Mouse (Mus musculus) forebrain, embryonic 13.5 days (tissue): Measurements from ENCODE around the gene Gna11. TPM values are rescaled to one million over a fixed set of nuclear protein-coding genes. Genes with fewer than 3 reads are reported as not detected.

ENCODE experiments used
- ATAC-seq: fragments of 200-750 bp; cut with Nextera tagmentation; 2 replicates; pipeline ENCODE4 v1.8.0; 2017
- H3K27ac ChIP-seq: fragments of 300-500 bp; sonication (generic); 2 replicates; pipeline ENCODE4 v1.5.1; 2015; ENCODE audit warnings: inconsistent platforms, mild to moderate bottlenecking, moderate library complexity
- H3K27me3 ChIP-seq: fragments of 300-500 bp; sonication (generic); 2 replicates; pipeline ENCODE4 v1.6.1; 2015; ENCODE audit warnings: mild to moderate bottlenecking, inconsistent platforms
- H3K36me3 ChIP-seq: fragments of 300-500 bp; sonication (generic); 2 replicates; pipeline ENCODE4 v1.6.1; 2015; ENCODE audit warnings: mild to moderate bottlenecking, inconsistent platforms; ENCODE audit not compliant: poor library complexity, severe bottlenecking
- H3K4me1 ChIP-seq: fragments of 300-500 bp; sonication (generic); 2 replicates; pipeline ENCODE4 v1.6.1; 2015; ENCODE audit warnings: inconsistent platforms
- H3K4me2 ChIP-seq: fragments of 300-500 bp; sonication (generic); 2 replicates; pipeline ENCODE4 v1.6.1; 2015; ENCODE audit warnings: inconsistent platforms, mild to moderate bottlenecking, moderate library complexity
- H3K4me3 ChIP-seq: fragments of 300-500 bp; sonication (generic); 2 replicates; pipeline ENCODE4 v1.5.1; 2015; ENCODE audit warnings: mild to moderate bottlenecking, inconsistent platforms
- H3K9ac ChIP-seq: fragments of 300-500 bp; sonication (generic); 2 replicates; pipeline ENCODE4 v1.6.1; 2015; ENCODE audit warnings: mild to moderate bottlenecking, inconsistent platforms
- H3K9me3 ChIP-seq: fragments of 300-500 bp; sonication (generic); replicated peaks from 2 replicates; pipeline ENCODE4 v1.6.1; 2016; ENCODE audit warnings: inconsistent platforms
- WGBS: fragments of 180-500 bp; shearing (Covaris S2); methylation state at CpG from one replicate; pipeline ENCODE4 v1.1.7; 2015; 5-methylcytosine and 5-hydroxymethylcytosine counted together
- polyA plus RNA-seq: library from polyadenylated mRNA; unstranded; fragments of >200 nt; fragmentation: Nextera tagmentation; extraction: Ambion mirVana; gene quantifications from 2 replicates; pipeline ENCODE4 v1.2.1, GENCODE M21; 2015

Gna11 gene
- polyA plus RNA-seq, 1 experiment from 2014 or later: 79.0 TPM

GRCm38 (mm10) chr10:81507691-81508489 lies 37.1 kb downstream of the Gna11 start:
- no peaks in the 10 kb centered on the region for H3K36me3 ChIP-seq
- no peak overlapping the region for H3K4me3 ChIP-seq
- H3K4me1 ChIP-seq: 0 out of 2 replicates have a peak, but pooled peaks cover 2% of the 10 kb centered on the region
- no peak overlapping the region for H3K9ac ChIP-seq
- 84% methylated on average over 13 of the region's 13 CpGs for WGBS
- H3K9me3 ChIP-seq: no peaks in the 10 kb centered on the region
- no peak overlapping the region for H3K27ac ChIP-seq
- H3K27me3 ChIP-seq: peaks cover 27% of the 10 kb centered on the region
- no peak overlapping the region for H3K4me2 ChIP-seq
- ATAC-seq: no peak

- peaks cover 19% of the 10 kb centered on the region for H3K27me3 ChIP-seq
- H3K27ac ChIP-seq: no peak overlapping the region
- H3K9me3 ChIP-seq: no peaks in the 10 kb centered on the region
- no peak overlapping the region for H3K9ac ChIP-seq
- no peaks in the 10 kb centered on the region for H3K36me3 ChIP-seq
- 0 out of 2 replicates have a peak, but pooled peaks cover 4% of the 10 kb centered on the region for H3K4me1 ChIP-seq
- 37% methylated on average over 6 of the region's 6 CpGs for WGBS
- H3K4me2 ChIP-seq: no peak overlapping the region
- no peak for ATAC-seq
- H3K4me3 ChIP-seq: no peak overlapping the region
These were observed 37.9 kb downstream of the Gna11 start for GRCm38 (mm10) chr10:81507095-81507494.

DNA sequence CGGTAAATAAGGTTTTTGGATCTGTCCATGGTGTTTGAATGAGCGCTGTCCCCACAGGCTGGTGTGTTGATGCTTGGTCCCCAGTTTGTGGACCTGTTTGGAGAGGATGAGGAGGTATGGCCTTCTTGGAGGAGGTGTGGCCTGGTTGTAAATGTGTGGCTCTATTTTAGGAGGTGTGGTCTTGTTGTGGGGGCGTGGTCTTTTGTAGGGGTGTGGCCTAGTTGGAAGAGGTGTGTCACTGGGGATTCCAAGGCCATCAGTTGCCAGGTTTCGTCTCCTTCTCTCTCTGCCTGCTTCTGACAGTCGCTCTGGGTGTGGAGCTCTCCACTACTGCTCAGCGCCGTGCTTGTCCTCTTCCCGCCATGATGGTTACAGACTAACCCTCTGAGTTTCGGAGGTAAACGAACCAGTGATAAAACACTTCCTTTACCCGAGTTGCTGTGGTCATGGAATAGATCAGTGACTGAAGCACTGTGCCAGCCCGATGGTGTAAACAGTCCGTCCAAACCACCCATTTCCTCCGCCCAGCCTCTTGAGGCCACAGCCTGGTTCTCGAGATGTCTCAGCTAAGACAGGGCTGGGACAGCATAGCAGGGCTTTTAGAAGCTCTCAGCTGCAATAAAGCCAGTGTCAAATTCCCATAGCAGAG lies 39.9 kb downstream of the Gna11 start:
- H3K36me3 ChIP-seq: no peaks in the 10 kb centered on the region
- no peak for ATAC-seq
- no peaks in the 10 kb centered on the region for H3K9me3 ChIP-seq
- H3K4me1 ChIP-seq: 0 out of 2 replicates have a peak, but pooled peaks cover 4% of the 10 kb centered on the region
- peaks cover 9% of the 10 kb centered on the region; the same call in 1 of the 2 replicates for H3K27me3 ChIP-seq
- H3K4me2 ChIP-seq: no peak overlapping the region
- H3K9ac ChIP-seq: no peak overlapping the region
- WGBS: 83% methylated on average over 14 of the region's 15 CpGs
- no peak overlapping the region for H3K4me3 ChIP-seq
- H3K27ac ChIP-seq: no peak overlapping the region

DNA sequence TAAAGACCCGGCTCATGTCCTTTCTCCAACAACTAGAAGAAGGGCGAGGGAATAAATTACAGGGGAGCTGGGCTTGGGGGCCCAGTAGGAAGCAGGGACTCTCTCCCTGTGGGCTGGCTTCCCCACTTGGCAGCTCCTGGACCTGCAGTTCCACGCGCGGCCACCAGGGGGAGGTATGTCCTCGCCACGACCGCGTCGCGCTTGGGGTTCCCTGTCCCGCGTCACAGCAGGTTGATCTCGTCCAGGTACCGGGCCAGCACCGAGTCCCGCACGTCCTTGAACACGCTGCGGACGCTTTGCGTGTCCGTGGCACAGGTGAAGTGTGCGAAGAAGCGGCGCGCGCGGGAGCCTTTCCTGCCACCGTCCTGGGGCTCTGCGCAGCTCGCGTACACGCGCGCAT lies 42.3 kb downstream of the Gna11 start:
- Histone ChIP-seq H3K4me1 (0 out of 2 replicates have a peak, but pooled peaks cover 6% of the 10 kb centered on the region), H3K9ac (peak overlapping the region; percentile 47), H3K4me3 (peak overlapping the region; percentile 36), H3K4me2 (peak overlapping the region; percentile 70), H3K9me3 (no peaks in the 10 kb centered on the region), H3K27me3 (peaks cover 9% of the 10 kb centered on the region; the same call in 1 of the 2 replicates), H3K27ac (no peak overlapping the region), H3K36me3 (no peaks in the 10 kb centered on the region)
- 10% methylated on average over 27 of the region's 36 CpGs for WGBS
- peak; percentile 52 for ATAC-seq

- Histone ChIP-seq H3K36me3 (no peaks in the 10 kb centered on the region), H3K4me2 (no peak overlapping the region), H3K4me3 (no peak overlapping the region), H3K9ac (no peak overlapping the region), H3K27ac (no peak overlapping the region), H3K4me1 (0 out of 2 replicates have a peak, but pooled peaks cover 12% of the 10 kb centered on the region), H3K9me3 (no peaks in the 10 kb centered on the region), H3K27me3 (peaks cover 9% of the 10 kb centered on the region; the same call in 1 of the 2 replicates)
- ATAC-seq: no peak
- 80% methylated on average over 5 of the region's 5 CpGs for WGBS
These were observed 43.1 kb downstream of the Gna11 start for GRCm38 (mm10) chr10:81501863-81502262.

DNA sequence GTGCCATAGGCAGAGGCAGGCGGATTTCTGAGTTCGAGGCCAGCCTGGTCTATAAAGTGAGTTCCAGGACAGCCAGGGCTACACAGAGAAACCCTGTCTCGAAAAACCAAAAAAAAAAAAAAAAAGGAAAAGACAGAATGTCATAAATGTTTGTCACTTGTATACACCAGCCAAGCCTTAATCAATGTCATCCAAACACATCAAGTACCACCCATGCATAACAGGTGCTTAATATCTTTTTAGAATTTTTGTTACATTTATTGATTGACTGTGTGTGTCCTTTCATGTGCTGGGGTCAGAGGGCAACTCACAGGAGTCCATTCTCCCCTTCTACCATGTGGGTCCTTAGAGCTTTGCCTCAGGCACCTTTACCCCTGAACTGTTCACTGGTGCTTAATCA lies 45.0 kb downstream of the Gna11 start, which contains the start of gene S1pr4:
TSS of gene S1pr4 (minus strand) at position 101 of the 400 bp plus-strand sequence.
- H3K36me3 ChIP-seq: no peaks in the 10 kb centered on the region
- WGBS: 91% methylated on average over 3 of the region's 3 CpGs
- no peak within 1 kb of the TSS for H3K4me2 ChIP-seq
- no peak within 1 kb of the TSS; the same call in 1 of the 2 replicates for H3K9ac ChIP-seq
- peaks cover 9% of the 10 kb centered on the region; the same call in 1 of the 2 replicates for H3K27me3 ChIP-seq
- H3K27ac ChIP-seq: no peak within 1 kb of the TSS
- peaks cover 19% of the 10 kb centered on the region for H3K4me1 ChIP-seq
- no peak within 1 kb of the TSS for H3K4me3 ChIP-seq
- H3K9me3 ChIP-seq: no peaks in the 10 kb centered on the region
- ATAC-seq: no peak

DNA sequence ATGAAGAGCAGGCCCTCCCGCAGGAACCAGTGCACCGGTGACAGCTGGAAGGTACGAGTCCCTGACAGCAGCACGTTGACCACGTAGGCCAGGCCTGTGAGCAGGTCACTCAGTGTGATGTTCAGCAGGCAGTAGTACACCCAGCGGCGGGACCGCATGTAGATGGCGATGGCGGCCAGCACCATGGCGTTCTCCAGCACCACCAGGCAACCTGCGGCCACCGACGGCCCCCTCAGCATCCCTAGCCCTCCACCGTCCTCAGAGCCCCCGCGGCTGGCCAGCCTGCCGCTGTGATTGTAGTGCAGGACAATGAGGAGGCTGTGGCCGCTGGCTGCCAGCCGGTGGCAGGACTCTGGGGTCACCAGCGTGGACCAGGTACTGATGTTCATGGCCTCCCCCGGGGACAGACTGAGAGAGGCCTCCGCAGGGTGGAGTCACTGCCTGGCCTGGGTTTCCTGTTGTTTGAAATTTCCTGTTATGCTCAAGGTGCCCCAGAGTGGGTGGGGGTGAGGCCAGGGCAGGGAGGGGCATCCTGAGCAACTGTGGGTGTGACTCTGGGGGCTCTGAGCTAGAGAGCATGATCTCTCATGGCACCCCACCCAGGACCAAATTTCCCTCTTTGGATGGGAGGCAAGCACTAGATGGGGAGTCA lies 45.6 kb downstream of the Gna11 start:
- WGBS: 80% methylated on average over 17 of the region's 23 CpGs
- ATAC-seq: no peak
- H3K9ac ChIP-seq: no peak overlapping the region; the same call in 1 of the 2 replicates
- peaks cover 9% of the 10 kb centered on the region; the same call in 1 of the 2 replicates for H3K27me3 ChIP-seq
- no peaks in the 10 kb centered on the region for H3K9me3 ChIP-seq
- no peak overlapping the region for H3K4me2 ChIP-seq
- no peaks in the 10 kb centered on the region for H3K36me3 ChIP-seq
- H3K4me1 ChIP-seq: peaks cover 26% of the 10 kb centered on the region
- no peak overlapping the region for H3K4me3 ChIP-seq
- H3K27ac ChIP-seq: no peak overlapping the region

DNA sequence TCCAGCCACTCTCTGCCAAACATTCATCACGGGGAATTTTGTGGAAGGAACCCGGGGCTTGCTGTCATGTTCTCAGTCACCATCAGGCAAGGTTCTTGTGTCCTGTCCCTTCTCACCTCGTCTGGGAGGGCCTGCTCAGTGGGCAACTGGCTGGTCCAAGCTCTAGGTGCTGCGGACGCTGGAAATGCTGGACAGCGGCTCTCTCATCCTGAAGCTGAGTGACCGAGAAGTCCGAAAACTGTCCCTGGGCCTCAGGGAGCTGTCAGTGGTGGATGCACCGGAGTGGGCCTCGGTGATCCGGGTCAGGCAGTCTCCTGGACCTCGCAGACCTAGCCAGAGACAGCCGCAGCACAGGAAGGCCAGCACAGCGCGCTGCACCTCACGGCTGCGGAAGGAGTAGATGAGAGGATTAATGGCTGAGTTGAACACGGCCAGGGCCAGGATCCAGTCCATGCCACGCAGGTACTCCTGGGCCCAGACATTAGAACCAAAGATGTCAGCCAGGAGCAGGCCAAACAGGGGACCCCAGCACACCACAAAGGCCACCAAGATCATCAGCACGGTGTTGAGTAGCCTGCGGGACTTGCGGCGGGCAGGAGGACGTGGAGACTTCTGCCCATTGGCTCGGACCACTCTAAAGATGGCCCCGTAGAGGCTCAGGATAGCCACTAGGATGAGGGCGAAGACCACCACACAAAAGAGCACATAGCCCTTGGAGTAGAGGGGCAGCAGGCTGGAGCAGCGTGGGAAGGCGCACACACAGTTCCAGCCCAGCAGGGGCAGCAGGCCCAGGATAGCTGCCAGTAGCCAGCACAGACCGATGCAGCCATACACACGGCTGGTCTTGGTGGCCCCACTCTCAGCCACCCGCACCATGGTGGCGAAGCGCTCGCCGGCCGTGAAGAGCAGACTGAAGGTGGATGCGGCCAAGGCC lies 46.4 kb downstream of the Gna11 start:
- no peak overlapping the region for H3K4me2 ChIP-seq
- ATAC-seq: no peak
- peaks cover 5% of the 10 kb centered on the region; the same call in 1 of the 2 replicates for H3K27me3 ChIP-seq
- 0 out of 2 replicates have a peak overlapping the region, but pooled peaks have one; percentile 16 for H3K9ac ChIP-seq
- WGBS: 88% methylated on average over 38 of the region's 38 CpGs
- H3K36me3 ChIP-seq: peaks cover 2% of the 10 kb centered on the region; the same call in 1 of the 2 replicates
- peaks cover 32% of the 10 kb centered on the region for H3K4me1 ChIP-seq
- H3K4me3 ChIP-seq: no peak overlapping the region
- no peak overlapping the region for H3K27ac ChIP-seq
- no peaks in the 10 kb centered on the region for H3K9me3 ChIP-seq

GRCm38 (mm10) chr10:81497401-81498270 lies 47.4 kb downstream of the Gna11 start:
- Histone ChIP-seq H3K4me2 (peak overlapping the region; percentile 57), H3K4me1 (peaks cover 28% of the 10 kb centered on the region), H3K9me3 (no peaks in the 10 kb centered on the region), H3K36me3 (peaks cover 11% of the 10 kb centered on the region), H3K9ac (no peak overlapping the region), H3K27me3 (no peaks in the 10 kb centered on the region), H3K27ac (no peak overlapping the region), H3K4me3 (peak overlapping the region; percentile 82; the same call in 1 of the 2 replicates)
- no peak for ATAC-seq
- 86% methylated on average over 17 of the region's 17 CpGs for WGBS

- Histone ChIP-seq H3K9ac (peak overlapping the region; percentile 59), H3K4me1 (peaks cover 28% of the 10 kb centered on the region), H3K4me3 (peak overlapping the region; percentile 82), H3K27ac (peak overlapping the region; percentile 6; the same call in 1 of the 2 replicates), H3K27me3 (no peaks in the 10 kb centered on the region), H3K36me3 (peaks cover 18% of the 10 kb centered on the region), H3K9me3 (no peaks in the 10 kb centered on the region), H3K4me2 (peak overlapping the region; percentile 57)
- ATAC-seq: 0 out of 2 replicates have a peak, but pooled peaks have one; percentile 1
- WGBS: 30% methylated on average over 4 of the region's 4 CpGs
These were observed 48.0 kb downstream of the Gna11 start for GRCm38 (mm10) chr10:81496969-81497368.
